Mouse (Mus musculus) CH12.LX (cell line): ENCODE data around the gene Commd1. TPM values are rescaled to one million over a fixed set of nuclear protein-coding genes. Genes with fewer than 3 reads are reported as not detected.

Experiments
- DNase-seq: peaks from one replicate; pipeline ENCODE4 v3.0.0-alpha.2; 2013; ENCODE audit errors: extremely low read depth
- H3K27ac ChIP-seq: 2 replicates; pipeline ENCODE4 v1.5.1; 2012; ENCODE audit warnings: low read depth, mild to moderate bottlenecking, control low read depth, moderate library complexity; ENCODE audit not compliant: insufficient read depth
- H3K27me3 ChIP-seq: replicated peaks from 2 replicates; pipeline ENCODE3; 2012; ENCODE audit warnings: inconsistent platforms
- H3K36me3 ChIP-seq, 2 experiments: replicated peaks in 1 of 2; 2 replicates each; pipeline versions ENCODE3 to v1.6.1; 2012; ENCODE audit warnings: inconsistent platforms in 1 of 2, low read length in 1 of 2, mild to moderate bottlenecking in 1 of 2, mixed read lengths in 1 of 2, moderate library complexity in 1 of 2; ENCODE audit not compliant: control insufficient read depth in 1 of 2, insufficient read depth in 1 of 2
- H3K4me1 ChIP-seq, 2 experiments: 2 replicates each; pipeline ENCODE4 v1.6.1; 2012; ENCODE audit warnings: inconsistent platforms in 1 of 2, moderate library complexity in 1 of 2; ENCODE audit not compliant: insufficient read depth in 2 of 2, control insufficient read depth in 1 of 2
- H3K4me2 ChIP-seq: 2 replicates; pipeline ENCODE4 v1.6.1; 2012; ENCODE audit warnings: low read depth, mild to moderate bottlenecking, control low read depth; ENCODE audit not compliant: poor library complexity, insufficient read depth, severe bottlenecking
- H3K4me3 ChIP-seq, 3 experiments: fragments of 150-350 bp in 1 of 3; sonication (generic) in 1 of 3; replicated peaks in 1 of 3; 2 replicates each; pipeline versions ENCODE3 to v1.5.1; 2011 to 2012; ENCODE audit warnings: low read depth in 2 of 3, low read length in 2 of 3, mild to moderate bottlenecking in 2 of 3, moderate library complexity in 2 of 3, control low read depth in 1 of 3, improper control_type of control experiment in 1 of 3, inconsistent platforms in 1 of 3, mixed read lengths in 1 of 3; ENCODE audit not compliant: poor library complexity in 1 of 3
- H3K79me2 ChIP-seq: replicated peaks from 2 replicates; pipeline ENCODE4 v1.6.1; 2012; ENCODE audit warnings: mild to moderate bottlenecking, moderate library complexity; ENCODE audit not compliant: control insufficient read depth, poor library complexity, insufficient read depth, severe bottlenecking; ENCODE audit errors: extremely low read depth
- H3K9ac ChIP-seq: 2 replicates; pipeline ENCODE4 v1.6.1; 2012; ENCODE audit warnings: low read depth, mild to moderate bottlenecking, control low read depth, moderate library complexity; ENCODE audit not compliant: insufficient read depth
- H3K9me3 ChIP-seq: replicated peaks from 2 replicates; pipeline ENCODE3; 2012; ENCODE audit warnings: low read length, inconsistent platforms, mixed read lengths
- BHLHE40 ChIP-seq: IDR thresholded peaks from 2 replicates; pipeline ENCODE4 v1.6.1; 2011; ENCODE audit warnings: mild to moderate bottlenecking, low read depth, low read length, improper control_type of control experiment
- CHD1 ChIP-seq: IDR thresholded peaks from 2 replicates; pipeline ENCODE4 v1.6.1; 2012; ENCODE audit warnings: low read depth, low read length, improper control_type of control experiment, inconsistent platforms
- CTCF ChIP-seq, 2 experiments: IDR thresholded peaks in 1 of 2; conservative IDR thresholded peaks in 1 of 2; 2 replicates each; pipeline ENCODE4 v1.5.1; 2011 to 2012; ENCODE audit warnings: low read depth in 2 of 2, low read length in 2 of 2, improper control_type of control experiment in 1 of 2, inconsistent platforms in 1 of 2, mild to moderate bottlenecking in 1 of 2, moderate library complexity in 1 of 2
- ELF1 ChIP-seq: IDR thresholded peaks from 2 replicates; pipeline ENCODE4 v1.6.1; 2014; ENCODE audit warnings: low read depth, mild to moderate bottlenecking, inconsistent platforms, low read length, improper control_type of control experiment
- GABPA ChIP-seq: IDR thresholded peaks from 2 replicates; pipeline ENCODE4 v1.6.1; 2012; ENCODE audit warnings: low read depth, low read length, improper control_type of control experiment, inconsistent platforms; ENCODE audit not compliant: insufficient replicate concordance
- MAFK ChIP-seq: IDR thresholded peaks from 2 replicates; pipeline ENCODE4 v1.6.1; 2011; ENCODE audit warnings: low read length, improper control_type of control experiment; ENCODE audit not compliant: insufficient replicate concordance
- MAX ChIP-seq: IDR thresholded peaks from 2 replicates; pipeline ENCODE4 v1.6.1; 2011; ENCODE audit warnings: low read length, improper control_type of control experiment
- MAZ ChIP-seq: IDR thresholded peaks from 2 replicates; pipeline ENCODE4 v1.6.1; 2012; ENCODE audit warnings: low read depth, mild to moderate bottlenecking, inconsistent platforms, low read length, improper control_type of control experiment, moderate library complexity
- MEF2A ChIP-seq: IDR thresholded peaks from 2 replicates; pipeline ENCODE4 v1.6.1; 2014; ENCODE audit warnings: low read depth, mild to moderate bottlenecking, inconsistent platforms, low read length, improper control_type of control experiment, borderline replicate concordance
- MXI1 ChIP-seq: IDR thresholded peaks from 2 replicates; pipeline ENCODE4 v1.6.1; 2011; ENCODE audit warnings: mild to moderate bottlenecking, low read depth, low read length, improper control_type of control experiment
- MYC ChIP-seq: IDR thresholded peaks from 2 replicates; pipeline ENCODE4 v1.6.1; 2011; ENCODE audit warnings: low read depth, mild to moderate bottlenecking, improper control_type of control experiment, low read length
- NELFE ChIP-seq: IDR thresholded peaks from 2 replicates; pipeline ENCODE4 v1.6.1; 2011; ENCODE audit warnings: low read depth, low read length, improper control_type of control experiment
- PAX5 ChIP-seq: IDR thresholded peaks from 2 replicates; pipeline ENCODE4 v1.6.1; 2012; ENCODE audit warnings: low read length, inconsistent platforms, mixed read lengths
- RAD21 ChIP-seq: IDR thresholded peaks from 2 replicates; pipeline ENCODE4 v1.6.1; 2011; ENCODE audit warnings: low read depth, mild to moderate bottlenecking, low read length, improper control_type of control experiment, moderate library complexity
- SIN3A ChIP-seq: IDR thresholded peaks from 2 replicates; pipeline ENCODE4 v1.6.1; 2012; ENCODE audit warnings: low read length, improper control_type of control experiment, inconsistent platforms
- SMC3 ChIP-seq: IDR thresholded peaks from 2 replicates; pipeline ENCODE4 v1.6.1; 2011; ENCODE audit warnings: low read depth, low read length, improper control_type of control experiment
- TBP ChIP-seq: conservative IDR thresholded peaks from 2 replicates; pipeline ENCODE4 v1.6.1; 2011; ENCODE audit warnings: low read depth, low read length, improper control_type of control experiment
- TCF12 ChIP-seq: IDR thresholded peaks from 2 replicates; pipeline ENCODE4 v1.6.1; 2014; ENCODE audit warnings: low read depth, mild to moderate bottlenecking, inconsistent platforms, low read length, improper control_type of control experiment
- UBTF ChIP-seq: IDR thresholded peaks from 2 replicates; pipeline ENCODE4 v1.6.1; 2012; ENCODE audit warnings: low read depth, mild to moderate bottlenecking, inconsistent platforms, low read length, improper control_type of control experiment, moderate library complexity
- ZKSCAN1 ChIP-seq: IDR thresholded peaks from 2 replicates; pipeline ENCODE4 v1.6.1; 2012; ENCODE audit warnings: low read depth, inconsistent platforms, low read length, improper control_type of control experiment, borderline replicate concordance
- ZMIZ1 ChIP-seq: IDR thresholded peaks from 2 replicates; pipeline ENCODE4 v1.6.1; 2012; ENCODE audit warnings: low read depth, mild to moderate bottlenecking, inconsistent platforms, low read length, improper control_type of control experiment
- ZNF384 ChIP-seq: IDR thresholded peaks from 2 replicates; pipeline ENCODE4 v1.6.1; 2012; ENCODE audit warnings: low read depth, low read length, improper control_type of control experiment, inconsistent platforms
- dilution Hi-C: fragments of 300-500 bp; cut with MboI; formaldehyde crosslinking; loops from 2 replicates; pipeline ENCODE4 v1.14.3; 2020; ENCODE audit warnings: low sequenced_read_pairs; ENCODE audit not compliant: extremely low pct_unique_long_range_greater_than_20kb, extremely low pct_ligation_motif_present
- in situ Hi-C: fragments of 300-500 bp; cut with MboI; formaldehyde crosslinking; loops from 3 replicates; pipeline ENCODE4 v1.14.3; 2019; ENCODE audit warnings: low sequenced_read_pairs, low pct_ligation_motif_present, low pct_unique_long_range_greater_than_20kb, mixed read lengths
- polyA plus RNA-seq: library from polyadenylated mRNA; unstranded; fragments of >175 nt; gene quantifications from 2 replicates; pipeline ENCODE4 v1.2.1, GENCODE M21; 2012; ENCODE audit warnings: low read depth; ENCODE audit not compliant: insufficient read length
- total RNA-seq, 2 experiments: library from RNA; depleted of rRNA; stranded (reverse); fragments of 300-350 nt in 1 of 2; fragments of >200 nt in 1 of 2; gene quantifications; 2 replicates each; pipeline ENCODE4 v1.2.3; 2012 to 2014

Gene Commd1
- total and polyA plus RNA-seq, 3 experiments: 109 to 163 (median 113) TPM

DNA sequence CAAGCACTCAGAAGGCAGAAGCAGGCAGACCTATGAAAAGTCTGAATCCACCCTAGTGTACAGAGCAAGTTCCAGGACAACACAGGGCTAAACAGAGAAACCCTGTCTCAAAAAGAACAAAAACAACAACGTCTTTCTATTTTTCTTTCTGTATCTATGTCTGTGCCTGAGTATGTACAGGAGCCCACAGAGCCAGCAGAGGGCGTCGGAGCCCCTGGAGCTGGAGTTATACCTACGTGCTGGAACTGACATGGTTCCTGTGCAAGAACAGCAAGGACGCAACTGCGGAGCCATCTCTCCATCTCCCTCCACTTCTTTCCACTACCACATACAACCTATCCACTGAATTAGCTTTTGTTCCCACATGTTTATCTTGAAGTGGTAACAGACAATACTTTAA, 32.1 kb downstream of the Commd1 start:
- Histone ChIP-seq H3K9me3 (no peaks in the 10 kb centered on the region), H3K4me2 (no peak overlapping the region), H3K4me3 (no peak overlapping the region), H3K27ac (no peak overlapping the region), H3K36me3 (peaks cover 0 to 10% of the 10 kb centered on the region in 2 experiments), H3K4me1 (peaks cover 13 to 55% of the 10 kb centered on the region in 2 experiments), H3K9ac (no peak overlapping the region), H3K27me3 (no peaks in the 10 kb centered on the region), H3K79me2 (0 out of 2 replicates have a peak, but pooled peaks cover under 1% of the 10 kb centered on the region)
- TF ChIP-seq SMC3 (peak; percentile 50), RAD21 (peak; percentile 21), ZMIZ1 (no peak), CTCF (conservative IDR thresholded peaks at IDR 0.05 in 1 of 2, IDR thresholded peaks at IDR 0.05 in 1 of 2; ENCODE audit: low read depth in 2 of 2, low read length in 2 of 2) (peak in 1 of 2 experiments; percentile 58; a peak in 3 of 4 replicates)
- dilution Hi-C loops: no loop called here
- in situ Hi-C loops: loop anchor here (5.0 to 10.0 kb wide), 2 partner anchors 258 to 725 kb away; no protein-coding TSS in a partner anchor
- no peak for DNase-seq

DNA sequence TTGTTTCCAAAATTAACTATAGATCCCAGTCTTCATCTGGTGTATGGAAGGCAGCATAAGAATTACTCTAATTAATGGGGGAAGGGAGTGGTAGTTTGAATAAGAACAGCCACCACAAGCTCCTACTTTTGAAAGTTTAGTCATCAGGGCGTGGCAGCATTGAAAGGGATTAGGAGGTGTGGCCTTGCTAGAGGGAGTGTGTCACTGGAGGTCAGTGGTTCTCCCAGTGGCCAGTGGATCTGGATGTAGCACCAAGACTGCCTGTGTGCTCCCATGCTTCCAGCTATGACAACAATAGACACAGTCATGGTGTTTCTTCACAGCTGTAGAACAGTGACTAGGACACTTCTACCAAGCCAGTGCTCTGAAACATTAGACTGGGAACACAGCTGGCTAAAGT, 33.1 kb downstream of the Commd1 start:
- no peak for DNase-seq
- no peaks in the 10 kb centered on the region for H3K79me2 ChIP-seq
- H3K4me1 ChIP-seq: peaks cover 13 to 53% of the 10 kb centered on the region in 2 experiments
- TF ChIP-seq BHLHE40 (no peak), MAFK (no peak), TCF12 (no peak), SIN3A (no peak), CHD1 (no peak), GABPA (no peak), MAX (no peak), ZNF384 (no peak), PAX5 (no peak), MAZ (no peak), ELF1 (no peak), TBP (no peak), MXI1 (no peak), UBTF (no peak), MYC (no peak), ZKSCAN1 (no peak), NELFE (no peak), MEF2A (no peak)
- H3K36me3 ChIP-seq: peaks cover 0 to 9% of the 10 kb centered on the region in 2 experiments
- H3K4me2 ChIP-seq: no peak overlapping the region
- in situ Hi-C loops (no loop called here), dilution Hi-C loops (no loop called here)
- no peak overlapping the region for H3K4me3 ChIP-seq
- H3K27me3 ChIP-seq: no peaks in the 10 kb centered on the region
- no peak overlapping the region for H3K9ac ChIP-seq
- no peak overlapping the region for H3K27ac ChIP-seq
- no peaks in the 10 kb centered on the region for H3K9me3 ChIP-seq
